Mouse (Mus musculus): Measurements from ENCODE around the gene Cnr2. TPM values are rescaled to one million over a fixed set of nuclear protein-coding genes. Genes with fewer than 3 reads are reported as not detected.

Gene Cnr2
- total and polyA plus RNA-seq, 2 experiments: 2.1 to 3.0 TPM

DNA sequence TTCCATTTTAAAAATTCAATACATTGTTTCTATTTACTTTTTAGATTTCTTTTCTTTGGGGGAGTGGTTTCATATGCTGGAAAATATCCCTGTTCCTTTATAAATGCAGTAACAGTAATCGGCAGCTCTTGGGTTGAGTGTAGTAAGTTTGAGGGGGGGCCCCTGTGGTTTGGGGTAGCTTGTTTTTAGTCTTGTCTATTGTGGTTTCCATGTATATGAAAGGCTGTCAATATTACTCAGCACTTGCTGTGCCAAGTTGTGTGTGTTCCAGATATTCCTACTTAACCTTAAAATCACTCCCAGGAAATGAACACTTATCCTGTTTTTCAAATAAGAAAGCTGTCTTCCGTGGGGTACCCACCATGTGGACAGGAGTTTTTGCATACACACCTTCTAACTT, 26.2 kb upstream of the Cnr2 start:
- Histone ChIP-seq H3K9ac (ENCODE audit: low read depth, low read length) (no peak overlapping the region), H3K4me1 (ENCODE audit: control insufficient read depth, insufficient read depth, low read length) (peaks cover 14% of the 10 kb centered on the region), H3K27ac (replicated peaks; ENCODE audit: insufficient read depth, low read depth, low read length) (no peak overlapping the region; the same call in 1 of the 2 replicates), H3K36me3 (ENCODE audit: control insufficient read depth, insufficient read depth, low read length) (peaks cover 29% of the 10 kb centered on the region), H3K79me2 (ENCODE audit: control insufficient read depth, insufficient read depth, low read length) (peaks cover 4% of the 10 kb centered on the region; the same call in 1 of the 2 replicates), H3K27me3 (ENCODE audit: control insufficient read depth, insufficient read depth, low read length) (no peaks in the 10 kb centered on the region), H3K4me3 (ENCODE audit: insufficient read depth, low read depth, low read length) (no peak overlapping the region)
- WGBS: 58% methylated on average over 2 of the region's 2 CpGs
- no peak for TF ChIP-seq CTCF (IDR thresholded peaks at IDR 0.05; ENCODE audit: low read depth, low read length)
- TF ChIP-seq POLR2A (IDR thresholded peaks at IDR 0.05; ENCODE audit: extremely low read depth, insufficient read depth, low read length): no peak
- DNase-seq (ENCODE audit: extremely low read depth, low read depth, low spot score): no peak

- H3K27me3 ChIP-seq (ENCODE audit: control insufficient read depth, insufficient read depth, low read length): no peaks in the 10 kb centered on the region
- no peak overlapping the region for H3K27ac ChIP-seq (replicated peaks; ENCODE audit: insufficient read depth, low read depth, low read length)
- TF ChIP-seq POLR2A (IDR thresholded peaks at IDR 0.05; ENCODE audit: extremely low read depth, insufficient read depth, low read length): no peak
- no peak for TF ChIP-seq CTCF (IDR thresholded peaks at IDR 0.05; ENCODE audit: low read depth, low read length)
- peaks cover 4% of the 10 kb centered on the region; the same call in 1 of the 2 replicates for H3K79me2 ChIP-seq (ENCODE audit: control insufficient read depth, insufficient read depth, low read length)
- H3K4me3 ChIP-seq (ENCODE audit: insufficient read depth, low read depth, low read length): no peak overlapping the region
- WGBS: 28% methylated on average over 2 of the region's 2 CpGs
- DNase-seq (ENCODE audit: extremely low read depth, low read depth, low spot score): no peak
- H3K9ac ChIP-seq (ENCODE audit: low read depth, low read length): no peak overlapping the region
- peaks cover 27% of the 10 kb centered on the region for H3K36me3 ChIP-seq (ENCODE audit: control insufficient read depth, insufficient read depth, low read length)
- H3K4me1 ChIP-seq (ENCODE audit: control insufficient read depth, insufficient read depth, low read length): peaks cover 23% of the 10 kb centered on the region
Measured at GRCm38 (mm10) chr4:135870227-135871023, 24.8 kb upstream of the Cnr2 start.

GRCm38 (mm10) chr4:135872015-135872414, 23.2 kb upstream of the Cnr2 start:
- Histone ChIP-seq H3K27me3 (ENCODE audit: control insufficient read depth, insufficient read depth, low read length) (no peaks in the 10 kb centered on the region), H3K79me2 (ENCODE audit: control insufficient read depth, insufficient read depth, low read length) (peaks cover 4% of the 10 kb centered on the region; the same call in 1 of the 2 replicates), H3K4me3 (ENCODE audit: insufficient read depth, low read depth, low read length) (0 out of 2 replicates have a peak overlapping the region, but pooled peaks have one; percentile 17), H3K27ac (replicated peaks; ENCODE audit: insufficient read depth, low read depth, low read length) (no peak overlapping the region), H3K4me1 (ENCODE audit: control insufficient read depth, insufficient read depth, low read length) (peaks cover 30% of the 10 kb centered on the region), H3K9ac (ENCODE audit: low read depth, low read length) (no peak overlapping the region), H3K36me3 (ENCODE audit: control insufficient read depth, insufficient read depth, low read length) (peaks cover 24% of the 10 kb centered on the region)
- DNase-seq (ENCODE audit: extremely low read depth, low read depth, low spot score): no peak
- WGBS: 52% methylated on average over 3 of the region's 3 CpGs
- TF ChIP-seq CTCF (IDR thresholded peaks at IDR 0.05; ENCODE audit: low read depth, low read length): no peak

- WGBS: 6% methylated on average over 17 of the region's 17 CpGs
- Histone ChIP-seq H3K79me2 (ENCODE audit: control insufficient read depth, insufficient read depth, low read length) (peaks cover 4% of the 10 kb centered on the region; the same call in 1 of the 2 replicates), H3K4me1 (ENCODE audit: control insufficient read depth, insufficient read depth, low read length) (peaks cover 32% of the 10 kb centered on the region), H3K27me3 (ENCODE audit: control insufficient read depth, insufficient read depth, low read length) (no peaks in the 10 kb centered on the region), H3K4me3 (ENCODE audit: insufficient read depth, low read depth, low read length) (peak overlapping the region; percentile 78), H3K9ac (ENCODE audit: low read depth, low read length) (peak overlapping the region; percentile 95), H3K27ac (replicated peaks; ENCODE audit: insufficient read depth, low read depth, low read length) (peak overlapping the region; percentile 92), H3K36me3 (ENCODE audit: control insufficient read depth, insufficient read depth, low read length) (peaks cover 24% of the 10 kb centered on the region)
- no peak for TF ChIP-seq CTCF (IDR thresholded peaks at IDR 0.05; ENCODE audit: low read depth, low read length)
- no peak for TF ChIP-seq POLR2A (IDR thresholded peaks at IDR 0.05; ENCODE audit: extremely low read depth, insufficient read depth, low read length)
- DNase-seq (ENCODE audit: extremely low read depth, low read depth, low spot score): peak; percentile 47
Measured at GRCm38 (mm10) chr4:135872589-135873391, 22.4 kb upstream of the Cnr2 start.

GRCm38 (mm10) chr4:135873526-135874202, 21.5 kb upstream of the Cnr2 start, which contains the start of gene Pnrc2:
Pnrc2 (minus strand) TSS chr4:135873850.
- under 1% methylated on average over 58 of the region's 60 CpGs for WGBS
- H3K9ac ChIP-seq (ENCODE audit: low read depth, low read length): peak within 1 kb of the TSS; percentile 95

More at GRCm38 (mm10) chr4:135873526-135874202, 21.5 kb upstream of the Cnr2 start, which contains the start of gene Pnrc2:
- H3K27me3 ChIP-seq (ENCODE audit: control insufficient read depth, insufficient read depth, low read length): no peaks in the 10 kb centered on the region
- H3K4me1 ChIP-seq (ENCODE audit: control insufficient read depth, insufficient read depth, low read length): peaks cover 32% of the 10 kb centered on the region
- TF ChIP-seq CTCF (IDR thresholded peaks at IDR 0.05; ENCODE audit: low read depth, low read length) (no peak), POLR2A (IDR thresholded peaks at IDR 0.05; ENCODE audit: extremely low read depth, insufficient read depth, low read length) (peak; percentile 79)
- peak within 1 kb of the TSS; percentile 94 for H3K27ac ChIP-seq (replicated peaks; ENCODE audit: insufficient read depth, low read depth, low read length)
- peak; percentile 90 for DNase-seq (ENCODE audit: extremely low read depth, low read depth, low spot score)
- peak within 1 kb of the TSS; percentile 78 for H3K4me3 ChIP-seq (ENCODE audit: insufficient read depth, low read depth, low read length)
- peaks cover 24% of the 10 kb centered on the region for H3K36me3 ChIP-seq (ENCODE audit: control insufficient read depth, insufficient read depth, low read length)
- H3K79me2 ChIP-seq (ENCODE audit: control insufficient read depth, insufficient read depth, low read length): peaks cover 4% of the 10 kb centered on the region; the same call in 1 of the 2 replicates

All from liver, adult 2 months (tissue).